Mouse (Mus musculus): Measurements from ENCODE around the gene Emc4. TPM values are rescaled to one million over a fixed set of nuclear protein-coding genes. Genes with fewer than 3 reads are reported as not detected.

The Emc4 gene
- 142 and 150 TPM in 2 replicates for polyA plus RNA-seq (2012; rRNA removed)

DNA sequence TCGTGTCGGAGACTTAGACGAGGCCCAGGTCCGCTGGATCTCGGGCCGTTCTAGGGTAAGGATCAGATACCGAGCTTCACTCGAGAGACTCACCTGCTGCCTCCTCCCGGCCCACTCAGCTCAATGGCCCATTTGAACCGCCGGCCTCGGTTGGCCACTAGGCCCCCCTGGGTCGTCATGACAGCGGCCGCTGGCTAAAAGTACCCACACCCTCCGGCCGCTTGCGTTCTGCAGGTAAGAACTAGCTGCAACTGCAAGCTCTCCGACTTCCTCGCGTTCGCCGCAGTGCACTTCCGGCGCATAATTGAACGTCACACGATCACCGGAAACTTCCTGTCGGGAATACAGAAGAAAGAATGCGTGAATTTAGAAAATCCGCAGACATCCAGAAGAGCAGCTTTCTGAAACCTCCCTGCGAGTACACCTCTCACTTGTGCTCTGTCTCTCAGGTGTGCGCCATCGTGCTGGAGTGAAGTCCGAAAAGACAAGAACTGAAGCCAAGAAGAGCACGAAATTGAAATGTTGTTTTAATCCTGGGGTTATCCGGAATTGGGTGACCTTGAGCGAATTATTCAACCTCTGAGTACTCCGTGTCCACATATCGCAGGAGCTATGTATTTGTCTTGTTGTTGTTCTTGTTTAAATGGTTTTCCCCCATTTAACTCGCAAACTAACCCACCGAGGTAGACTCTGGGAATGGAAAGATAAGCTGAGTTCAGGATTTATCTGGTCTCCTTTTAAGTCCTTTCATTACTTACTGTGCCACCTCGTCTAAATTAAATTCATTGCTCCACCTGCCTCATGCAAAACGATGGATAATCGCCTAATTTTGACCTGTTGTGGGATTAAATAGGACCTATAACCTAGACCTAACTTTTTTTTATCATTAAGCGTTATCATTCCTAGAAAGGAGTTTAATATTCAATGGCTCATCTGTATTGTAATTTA is at the start of gene Emc4:
Emc4 (minus strand) TSS at position 302 of the 948 bp plus-strand sequence.

DNA sequence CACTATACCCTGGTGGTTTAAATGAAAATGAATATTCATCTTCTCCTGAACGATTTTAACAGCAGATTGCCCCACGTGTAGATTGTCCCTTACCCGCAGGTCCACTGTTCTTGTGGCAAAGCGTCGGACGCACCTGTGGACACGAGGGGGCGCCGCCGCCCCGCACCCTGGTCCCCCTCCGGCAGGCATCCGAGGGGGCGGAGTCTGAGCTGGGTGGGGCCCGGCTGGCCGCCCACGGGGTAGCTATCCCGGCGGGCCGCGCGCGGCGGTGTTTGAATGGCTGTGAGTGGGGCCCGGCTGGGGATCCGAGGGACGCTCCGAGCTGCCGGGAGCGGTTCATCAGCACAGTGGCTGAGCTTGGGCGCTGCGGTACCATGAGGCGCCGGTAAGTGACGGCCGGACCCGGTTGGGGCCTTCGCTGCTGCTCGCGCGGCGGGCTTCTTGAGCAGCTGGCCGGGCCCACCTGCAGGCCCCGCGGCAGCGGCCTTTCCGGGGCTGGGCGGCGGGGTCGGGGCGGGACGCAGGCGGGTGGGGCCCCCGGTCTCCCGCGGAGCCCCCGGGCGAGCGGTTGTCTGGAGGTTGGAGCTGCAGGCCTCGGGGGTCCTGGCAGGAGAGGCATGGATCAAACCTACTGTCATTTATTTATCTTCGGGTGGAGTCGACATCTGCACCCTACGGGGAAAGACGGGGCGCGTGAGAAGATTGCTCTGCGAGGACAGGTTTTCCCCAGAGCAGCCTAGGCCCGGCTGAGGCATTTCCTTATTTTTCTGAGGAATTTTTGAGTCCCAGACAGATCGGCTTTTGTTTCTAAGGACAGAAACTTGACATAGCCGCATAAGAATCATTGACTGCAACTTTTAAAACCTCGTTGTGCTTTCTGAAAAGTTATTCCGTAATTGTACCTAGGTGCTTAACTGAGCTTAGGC is 11.4 kb upstream of the Emc4 start, which contains the start of gene Katnbl1:
Katnbl1 (plus strand) TSS at position 239 of the 926 bp plus-strand sequence.

Other genes starting within 250 kb of the Emc4 start
- 0.01 TPM in 1 of 2 replicates, not detected in the other for gene Olfr1316, start 233.1 kb downstream of the Emc4 start, polyA plus RNA-seq (2012; rRNA removed)
- not detected in 2 replicates for gene Olfr1317, start 227.7 kb downstream of the Emc4 start, polyA plus RNA-seq (2012; rRNA removed)
- not detected in 2 replicates for gene Olfr1318, start 213.8 kb downstream of the Emc4 start, polyA plus RNA-seq (2012; rRNA removed)
- gene Lpcat4, start 128.6 kb downstream of the Emc4 start, polyA plus RNA-seq (2012; rRNA removed) = 65.1 and 67.0 TPM in 2 replicates
- gene Nutm1, start 108.7 kb downstream of the Emc4 start, polyA plus RNA-seq (2012; rRNA removed) = not detected in 2 replicates
- 162 and 164 TPM in 2 replicates for gene Nop10, start 106.1 kb downstream of the Emc4 start, polyA plus RNA-seq (2012; rRNA removed)
- 60.9 and 61.4 TPM in 2 replicates for gene Slc12a6, start 102.2 kb downstream of the Emc4 start, polyA plus RNA-seq (2012; rRNA removed)
- 0.05 TPM in 1 of 2 replicates, not detected in the other for gene Gm21985, start 101.7 kb downstream of the Emc4 start, polyA plus RNA-seq (2012; rRNA removed)
- 18.9 and 19.0 TPM in 2 replicates for gene Katnbl1, start 11.2 kb upstream of the Emc4 start, polyA plus RNA-seq (2012; rRNA removed)
- gene Emc7, start 87.0 kb upstream of the Emc4 start, polyA plus RNA-seq (2012; rRNA removed) = 15.2 and 17.4 TPM in 2 replicates
- gene Chrm5, start 112.7 kb upstream of the Emc4 start, polyA plus RNA-seq (2012; rRNA removed) = 1.0 TPM in 2 replicates
- 5.3 and 5.4 TPM in 2 replicates for gene Aven, start 124.9 kb upstream of the Emc4 start, polyA plus RNA-seq (2012; rRNA removed)

Data from central nervous system, embryonic 18 days (tissue).